Mouse (Mus musculus): Measurements from ENCODE around the gene Ezr. TPM values are rescaled to one million over a fixed set of nuclear protein-coding genes. Genes with fewer than 3 reads are reported as not detected.

Ezr gene
- polyA plus RNA-seq, 1 experiment from 2014 or later: 52.2 TPM

- H3K9ac ChIP-seq: no peak overlapping the region
- peaks cover 14% of the 10 kb centered on the region for H3K4me1 ChIP-seq
- H3K4me3 ChIP-seq: no peak overlapping the region
- no peak for ATAC-seq (ENCODE audit: insufficient number of reproducible peaks, insufficient read depth, low FRiP score, low TSS enrichment)
- WGBS: 35% methylated on average over 5 of the region's 5 CpGs
- H3K27ac ChIP-seq: no peak overlapping the region
- H3K9me3 ChIP-seq: no peaks in the 10 kb centered on the region
- H3K36me3 ChIP-seq: no peaks in the 10 kb centered on the region
- peaks cover 16% of the 10 kb centered on the region; the same call in 1 of the 2 replicates for H3K27me3 ChIP-seq
- no peak overlapping the region for H3K4me2 ChIP-seq (replicated peaks)
These were observed 6.0 kb downstream of the Ezr start for GRCm38 (mm10) chr17:6776576-6776975.

DNA sequence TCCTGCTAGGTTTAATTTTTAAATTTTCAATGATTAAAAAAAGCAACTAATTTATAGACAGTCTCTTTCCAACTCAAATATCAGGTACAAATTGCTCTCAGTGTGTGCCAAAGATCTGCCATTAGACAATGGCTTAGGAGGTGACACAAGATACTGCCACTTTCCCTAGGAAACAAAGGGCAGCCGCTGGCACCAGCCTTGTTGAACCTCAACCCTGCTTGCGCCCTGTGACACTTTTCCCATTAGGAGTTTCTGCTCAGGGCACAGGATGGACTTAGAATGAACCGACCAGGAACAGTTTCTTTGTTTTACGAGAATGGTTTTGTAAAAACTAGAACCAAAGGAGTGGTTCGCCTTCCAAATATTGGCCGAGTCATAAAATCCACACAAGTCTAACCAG is 6.5 kb downstream of the Ezr start:
- Histone ChIP-seq H3K4me2 (replicated peaks) (no peak overlapping the region), H3K27me3 (peaks cover 12% of the 10 kb centered on the region; the same call in 1 of the 2 replicates), H3K4me1 (peaks cover 14% of the 10 kb centered on the region), H3K9me3 (no peaks in the 10 kb centered on the region), H3K4me3 (no peak overlapping the region), H3K27ac (no peak overlapping the region), H3K36me3 (no peaks in the 10 kb centered on the region), H3K9ac (no peak overlapping the region)
- WGBS: 53% methylated on average over 6 of the region's 6 CpGs
- ATAC-seq (ENCODE audit: insufficient number of reproducible peaks, insufficient read depth, low FRiP score, low TSS enrichment): no peak

DNA sequence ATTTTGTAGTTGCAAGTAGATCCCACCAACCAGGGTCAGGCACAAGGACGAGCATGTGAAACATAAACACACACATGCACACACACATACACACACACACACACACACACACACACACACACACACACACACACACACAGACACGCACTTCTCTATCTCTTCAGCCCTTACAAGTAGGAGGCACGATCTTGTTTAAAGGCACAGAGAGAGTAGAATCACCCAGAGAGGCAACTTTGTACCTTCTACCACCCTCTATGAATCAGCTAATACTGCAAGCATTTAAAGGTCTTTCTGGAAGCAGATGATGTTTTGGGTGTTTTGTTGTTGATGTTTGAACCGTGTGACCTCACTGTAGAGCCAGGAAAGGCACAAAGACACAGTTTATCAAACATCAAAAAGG is 6.9 kb downstream of the Ezr start:
- ATAC-seq (ENCODE audit: insufficient number of reproducible peaks, insufficient read depth, low FRiP score, low TSS enrichment): no peak
- Histone ChIP-seq H3K27ac (no peak overlapping the region), H3K4me3 (no peak overlapping the region), H3K9ac (no peak overlapping the region), H3K36me3 (no peaks in the 10 kb centered on the region), H3K4me1 (peaks cover 14% of the 10 kb centered on the region), H3K27me3 (peaks cover 8% of the 10 kb centered on the region; the same call in 1 of the 2 replicates), H3K4me2 (replicated peaks) (no peak overlapping the region), H3K9me3 (no peaks in the 10 kb centered on the region)
- WGBS: 75% methylated on average over 4 of the region's 4 CpGs

DNA sequence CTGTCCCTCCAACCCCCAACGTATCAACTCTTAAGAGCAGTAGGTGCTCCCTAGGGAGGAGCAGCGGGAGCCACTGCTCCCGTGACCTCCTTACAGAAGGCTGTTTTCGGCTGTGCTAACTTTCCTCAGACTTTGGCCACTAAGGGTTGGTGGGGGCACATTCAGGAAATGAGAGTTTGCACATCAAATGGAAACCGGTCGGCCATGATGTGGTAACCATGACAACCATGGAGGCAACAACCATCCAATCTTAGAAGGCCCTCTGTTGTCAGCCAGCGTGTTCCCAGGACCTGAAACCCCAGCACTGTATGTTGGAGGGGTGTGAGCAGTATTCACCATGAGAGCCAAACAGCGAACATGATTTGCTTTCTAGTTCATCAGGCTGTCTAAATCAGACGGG is 7.4 kb downstream of the Ezr start:
- H3K4me3 ChIP-seq: no peak overlapping the region
- no peak overlapping the region for H3K4me2 ChIP-seq (replicated peaks)
- peaks cover 5% of the 10 kb centered on the region; the same call in 1 of the 2 replicates for H3K27me3 ChIP-seq
- H3K27ac ChIP-seq: no peak overlapping the region
- H3K9ac ChIP-seq: no peak overlapping the region
- peaks cover 14% of the 10 kb centered on the region for H3K4me1 ChIP-seq
- WGBS: 72% methylated on average over 9 of the region's 9 CpGs
- ATAC-seq (ENCODE audit: insufficient number of reproducible peaks, insufficient read depth, low FRiP score, low TSS enrichment): no peak
- no peaks in the 10 kb centered on the region for H3K36me3 ChIP-seq
- no peaks in the 10 kb centered on the region for H3K9me3 ChIP-seq

DNA sequence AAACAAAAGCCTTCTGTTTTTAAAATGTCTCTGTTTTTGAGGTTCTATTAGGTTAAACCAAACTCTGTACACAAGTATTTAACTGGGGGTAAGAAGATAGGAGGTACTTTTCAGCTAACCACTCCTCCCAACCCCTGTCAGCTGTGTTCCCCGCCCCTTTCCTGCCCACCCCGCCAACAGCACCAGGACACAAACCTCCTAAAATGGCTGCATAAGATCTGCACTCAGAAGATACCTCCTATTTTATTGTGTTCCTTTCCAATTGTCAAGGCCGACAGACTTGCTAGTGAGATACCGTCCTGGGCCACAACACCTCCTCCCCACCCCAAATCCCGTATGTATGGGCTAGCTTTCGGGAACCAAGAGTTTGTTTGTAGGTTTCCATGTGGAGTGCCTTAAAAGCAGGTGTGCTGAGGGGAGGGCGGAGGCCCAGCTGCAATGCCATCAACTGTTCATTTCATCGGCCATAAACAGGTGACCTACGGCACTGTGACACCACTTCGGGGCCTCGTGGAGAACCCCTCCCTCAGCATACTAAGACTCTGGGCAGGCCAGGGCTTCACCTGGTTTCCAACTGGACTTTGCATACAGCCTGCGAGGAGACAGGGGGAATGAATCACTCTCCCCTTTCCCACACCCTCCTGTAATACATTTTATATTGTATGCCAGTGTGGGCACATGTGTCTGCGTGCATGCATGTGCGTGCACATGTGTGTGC is 9.2 kb downstream of the Ezr start:
- Histone ChIP-seq H3K27ac (no peak overlapping the region), H3K27me3 (no peaks in the 10 kb centered on the region), H3K36me3 (no peaks in the 10 kb centered on the region), H3K4me2 (replicated peaks) (no peak overlapping the region), H3K9me3 (no peaks in the 10 kb centered on the region), H3K4me3 (no peak overlapping the region), H3K4me1 (0 out of 2 replicates have a peak, but pooled peaks cover 5% of the 10 kb centered on the region), H3K9ac (no peak overlapping the region)
- 89% methylated on average over 14 of the region's 14 CpGs for WGBS
- ATAC-seq (ENCODE audit: insufficient number of reproducible peaks, insufficient read depth, low FRiP score, low TSS enrichment): no peak

GRCm38 (mm10) chr17:6772490-6772773 is 10.2 kb downstream of the Ezr start:
- Histone ChIP-seq H3K4me1 (peaks cover 5% of the 10 kb centered on the region; the same call in 1 of the 2 replicates), H3K9ac (no peak overlapping the region), H3K36me3 (no peaks in the 10 kb centered on the region), H3K4me2 (replicated peaks) (no peak overlapping the region), H3K27ac (0 out of 2 replicates have a peak overlapping the region, but pooled peaks have one; percentile 30), H3K27me3 (no peaks in the 10 kb centered on the region), H3K4me3 (no peak overlapping the region), H3K9me3 (no peaks in the 10 kb centered on the region)
- WGBS: 59% methylated on average over 5 of the region's 5 CpGs
- ATAC-seq (ENCODE audit: insufficient number of reproducible peaks, insufficient read depth, low FRiP score, low TSS enrichment): no peak

DNA sequence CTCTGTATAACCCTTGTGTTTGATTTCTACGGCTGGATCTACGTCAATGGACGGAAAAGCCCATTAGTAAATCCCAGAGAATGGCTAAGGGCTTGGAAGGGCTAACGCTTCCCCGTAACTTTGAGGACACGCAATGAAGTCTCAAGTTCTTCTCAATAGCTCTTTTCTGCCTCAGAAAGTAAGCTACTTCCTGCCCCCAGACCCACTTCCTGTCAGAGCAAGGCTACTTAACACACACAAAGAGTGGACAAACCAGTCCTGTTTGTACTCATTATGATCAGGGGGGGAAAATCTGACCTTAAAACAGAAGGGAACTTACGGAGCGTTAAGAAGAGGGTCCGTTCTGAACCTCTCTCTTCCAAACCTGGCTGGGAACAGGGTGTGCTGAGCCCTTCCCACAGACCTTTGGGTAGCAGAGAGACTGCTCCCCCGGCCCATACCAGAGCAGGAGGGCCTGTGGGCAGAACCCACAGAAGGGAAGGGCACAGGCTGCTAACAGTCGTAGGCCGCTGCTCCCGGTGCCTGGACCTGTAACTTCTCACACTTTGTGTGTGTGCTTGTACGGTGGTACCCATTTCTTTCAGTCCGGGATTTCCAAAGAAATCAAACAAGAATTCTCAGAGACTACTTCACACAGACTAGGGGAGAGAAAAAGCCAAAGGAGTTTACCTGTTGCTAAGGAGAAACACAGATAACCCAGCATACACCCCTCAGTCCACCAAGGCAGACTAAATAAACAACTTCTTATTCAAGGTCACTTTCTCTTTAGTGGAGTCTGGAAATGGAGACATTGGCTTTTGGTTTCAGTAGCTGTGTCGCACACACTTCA is 10.7 kb downstream of the Ezr start:
- no peak for ATAC-seq (ENCODE audit: insufficient number of reproducible peaks, insufficient read depth, low FRiP score, low TSS enrichment)
- H3K4me1 ChIP-seq: no peaks in the 10 kb centered on the region; the same call in 1 of the 2 replicates
- H3K27ac ChIP-seq: 0 out of 2 replicates have a peak overlapping the region, but pooled peaks have one; percentile 4
- H3K4me3 ChIP-seq: no peak overlapping the region
- no peaks in the 10 kb centered on the region for H3K27me3 ChIP-seq
- no peak overlapping the region for H3K4me2 ChIP-seq (replicated peaks)
- no peaks in the 10 kb centered on the region for H3K9me3 ChIP-seq
- 68% methylated on average over 16 of the region's 16 CpGs for WGBS
- H3K36me3 ChIP-seq: no peaks in the 10 kb centered on the region
- H3K9ac ChIP-seq: no peak overlapping the region

- 65% methylated on average over 4 of the region's 4 CpGs for WGBS
- Histone ChIP-seq H3K9me3 (no peaks in the 10 kb centered on the region), H3K4me1 (peaks cover 5% of the 10 kb centered on the region), H3K36me3 (no peaks in the 10 kb centered on the region), H3K4me2 (replicated peaks) (no peak overlapping the region), H3K4me3 (no peak overlapping the region), H3K27ac (no peak overlapping the region), H3K27me3 (no peaks in the 10 kb centered on the region), H3K9ac (no peak overlapping the region)
- no peak for ATAC-seq (ENCODE audit: insufficient number of reproducible peaks, insufficient read depth, low FRiP score, low TSS enrichment)
These were observed 13.0 kb downstream of the Ezr start for GRCm38 (mm10) chr17:6769602-6770001.

DNA sequence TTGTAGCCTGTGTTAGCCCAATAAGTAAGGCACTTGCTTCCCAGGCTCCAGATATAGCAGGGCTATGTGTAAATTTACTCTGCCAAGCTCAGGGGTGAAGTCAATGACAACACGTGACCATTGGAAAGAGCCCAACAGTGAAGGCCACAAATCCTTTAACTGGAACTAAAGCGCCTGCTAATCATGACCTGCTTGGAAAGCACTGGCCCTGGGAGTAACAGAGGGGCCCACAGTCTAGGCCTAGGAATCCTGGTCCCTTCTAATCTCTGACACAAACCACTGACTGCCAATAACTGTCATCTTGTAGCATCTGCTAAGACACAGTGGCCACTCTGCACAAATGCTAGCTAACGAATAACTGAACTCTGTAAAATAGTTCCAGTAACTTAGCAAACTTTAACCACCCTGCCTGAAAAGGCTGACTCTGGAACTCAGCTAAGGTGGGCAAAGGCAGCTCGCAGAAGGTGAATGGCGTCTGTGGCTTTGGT is 14.2 kb downstream of the Ezr start:
- ATAC-seq (ENCODE audit: insufficient number of reproducible peaks, insufficient read depth, low FRiP score, low TSS enrichment): no peak
- Histone ChIP-seq H3K9me3 (no peaks in the 10 kb centered on the region), H3K27me3 (no peaks in the 10 kb centered on the region), H3K9ac (no peak overlapping the region), H3K4me1 (peaks cover 10% of the 10 kb centered on the region), H3K27ac (no peak overlapping the region), H3K4me3 (no peak overlapping the region), H3K36me3 (no peaks in the 10 kb centered on the region), H3K4me2 (replicated peaks) (no peak overlapping the region)
- WGBS: 89% methylated on average over 5 of the region's 5 CpGs

- no peak overlapping the region for H3K4me3 ChIP-seq
- no peaks in the 10 kb centered on the region for H3K36me3 ChIP-seq
- H3K9me3 ChIP-seq: no peaks in the 10 kb centered on the region
- no peaks in the 10 kb centered on the region for H3K27me3 ChIP-seq
- 46% methylated on average over 5 of the region's 5 CpGs for WGBS
- no peak for ATAC-seq (ENCODE audit: insufficient number of reproducible peaks, insufficient read depth, low FRiP score, low TSS enrichment)
- no peak overlapping the region for H3K27ac ChIP-seq
- no peak overlapping the region for H3K9ac ChIP-seq
- peaks cover 10% of the 10 kb centered on the region for H3K4me1 ChIP-seq
- H3K4me2 ChIP-seq (replicated peaks): no peak overlapping the region
These were observed 14.8 kb downstream of the Ezr start for GRCm38 (mm10) chr17:6767771-6768170.

DNA sequence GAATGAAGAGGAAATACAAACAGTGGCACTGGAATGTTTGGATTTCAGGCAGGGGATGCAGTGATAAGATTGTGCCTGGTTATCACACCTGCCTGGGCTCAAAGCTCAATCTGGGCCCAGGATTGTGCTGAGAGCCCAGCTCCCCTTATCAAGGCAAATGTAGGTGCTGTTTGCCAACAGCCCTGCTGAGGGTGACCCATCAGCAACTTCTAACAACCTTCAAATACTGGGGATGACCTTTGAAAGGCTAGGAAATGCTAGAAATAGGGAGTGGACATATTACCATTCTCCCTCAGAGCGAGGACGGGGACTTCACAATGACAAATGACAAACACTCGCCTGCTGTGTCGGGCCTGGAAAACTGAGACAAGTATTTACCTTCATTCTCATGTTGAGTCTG is 15.8 kb downstream of the Ezr start:
- Histone ChIP-seq H3K27me3 (no peaks in the 10 kb centered on the region), H3K36me3 (no peaks in the 10 kb centered on the region), H3K27ac (no peak overlapping the region), H3K9me3 (no peaks in the 10 kb centered on the region), H3K4me1 (peaks cover 10% of the 10 kb centered on the region), H3K9ac (no peak overlapping the region), H3K4me2 (replicated peaks) (no peak overlapping the region), H3K4me3 (no peak overlapping the region)
- no peak for ATAC-seq (ENCODE audit: insufficient number of reproducible peaks, insufficient read depth, low FRiP score, low TSS enrichment)
- WGBS: 89% methylated on average over 4 of the region's 4 CpGs

GRCm38 (mm10) chr17:6765886-6766285 is 16.7 kb downstream of the Ezr start:
- Histone ChIP-seq H3K4me2 (replicated peaks) (no peak overlapping the region), H3K27ac (no peak overlapping the region), H3K4me1 (peaks cover 10% of the 10 kb centered on the region), H3K9ac (no peak overlapping the region), H3K36me3 (no peaks in the 10 kb centered on the region), H3K27me3 (no peaks in the 10 kb centered on the region), H3K4me3 (no peak overlapping the region), H3K9me3 (no peaks in the 10 kb centered on the region)
- ATAC-seq (ENCODE audit: insufficient number of reproducible peaks, insufficient read depth, low FRiP score, low TSS enrichment): no peak
- 46% methylated on average over 2 of the region's 2 CpGs for WGBS
